Mouse (Mus musculus): ENCODE measurements around the gene Cops8. TPM values are rescaled to one million over a fixed set of nuclear protein-coding genes. Genes with fewer than 3 reads are reported as not detected.

The Cops8 gene
- polyA plus RNA-seq, 1 experiment from 2014 or later = 165 TPM

GRCm38 (mm10) chr1:90658581-90658980 is 55.8 kb downstream of the Cops8 start:
- Histone ChIP-seq H3K9ac (ENCODE audit: low read depth, low read length) (no peak overlapping the region), H3K4me3 (ENCODE audit: low read length) (no peak overlapping the region), H3K9me3 (ENCODE audit: control insufficient read depth, low read length) (no peaks in the 10 kb centered on the region), H3K36me3 (ENCODE audit: control insufficient read depth, insufficient read depth, low read length) (no peaks in the 10 kb centered on the region), H3K4me1 (ENCODE audit: control insufficient read depth, insufficient read depth, low read depth, low read length) (no peaks in the 10 kb centered on the region), H3K27ac (ENCODE audit: low read depth, low read length) (no peak overlapping the region), H3K4me2 (ENCODE audit: low read length) (no peak overlapping the region), H3K27me3 (replicated peaks; ENCODE audit: control insufficient read depth, insufficient read depth, low read length) (no peaks in the 10 kb centered on the region)
- WGBS = 85% methylated on average over 3 of the region's 3 CpGs
- no peak for ATAC-seq

GRCm38 (mm10) chr1:90660150-90660549 is 57.4 kb downstream of the Cops8 start:
- Histone ChIP-seq H3K27ac (ENCODE audit: low read depth, low read length) (no peak overlapping the region), H3K9me3 (ENCODE audit: control insufficient read depth, low read length) (no peaks in the 10 kb centered on the region), H3K9ac (ENCODE audit: low read depth, low read length) (no peak overlapping the region), H3K4me2 (ENCODE audit: low read length) (no peak overlapping the region), H3K36me3 (ENCODE audit: control insufficient read depth, insufficient read depth, low read length) (no peaks in the 10 kb centered on the region), H3K4me3 (ENCODE audit: low read length) (no peak overlapping the region), H3K27me3 (replicated peaks; ENCODE audit: control insufficient read depth, insufficient read depth, low read length) (no peaks in the 10 kb centered on the region), H3K4me1 (ENCODE audit: control insufficient read depth, insufficient read depth, low read depth, low read length) (no peaks in the 10 kb centered on the region)
- WGBS = 94% methylated on average over 7 of the region's 7 CpGs
- ATAC-seq = no peak

GRCm38 (mm10) chr1:90662491-90662890 is 59.7 kb downstream of the Cops8 start:
- no peak overlapping the region for H3K9ac ChIP-seq (ENCODE audit: low read depth, low read length)
- no peaks in the 10 kb centered on the region for H3K27me3 ChIP-seq (replicated peaks; ENCODE audit: control insufficient read depth, insufficient read depth, low read length)
- no peak for ATAC-seq
- no peak overlapping the region for H3K27ac ChIP-seq (ENCODE audit: low read depth, low read length)
- 71% methylated on average over 6 of the region's 6 CpGs for whole genome bisulfite sequencing
- H3K4me2 ChIP-seq (ENCODE audit: low read length) = no peak overlapping the region
- H3K36me3 ChIP-seq (ENCODE audit: control insufficient read depth, insufficient read depth, low read length) = no peaks in the 10 kb centered on the region
- no peaks in the 10 kb centered on the region for H3K9me3 ChIP-seq (ENCODE audit: control insufficient read depth, low read length)
- H3K4me3 ChIP-seq (ENCODE audit: low read length) = no peak overlapping the region
- H3K4me1 ChIP-seq (ENCODE audit: control insufficient read depth, insufficient read depth, low read depth, low read length) = no peaks in the 10 kb centered on the region

Other genes starting within 250 kb of the Cops8 start
- 6.9 and 14.5 TPM in 2 replicates for gene Col6a3, start 241.0 kb downstream of the Cops8 start, polyA plus RNA-seq (2015; fragmentation: Nextera tagmentation; extraction: Ambion mirVana)